Mouse (Mus musculus): ENCODE data around the gene Slc7a11. TPM values are rescaled to one million over a fixed set of nuclear protein-coding genes. Genes with fewer than 3 reads are reported as not detected.

The Slc7a11 gene
- polyA plus RNA-seq, 1 experiment from 2014 or later = 1.1 TPM

DNA sequence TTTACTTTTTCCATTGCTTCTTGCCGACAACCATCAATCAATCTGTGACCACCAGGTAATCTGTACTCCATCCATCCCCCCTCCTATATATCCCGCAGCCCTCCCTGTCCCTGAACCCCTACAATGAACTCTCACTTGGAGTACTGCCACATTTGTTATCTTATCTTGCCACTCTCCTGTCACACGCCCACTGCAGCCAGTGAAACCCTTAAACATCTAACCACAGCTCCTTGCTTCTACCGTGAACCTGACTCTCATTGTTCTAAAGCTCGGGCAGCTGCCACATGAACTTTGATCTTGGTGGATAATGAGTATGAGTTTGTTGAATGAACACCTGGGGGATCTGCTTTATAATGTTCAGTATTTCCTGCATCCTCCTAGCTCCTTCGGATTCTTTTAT, 140.8 kb downstream of the Slc7a11 start:
- no peaks in the 10 kb centered on the region for H3K9me3 ChIP-seq
- H3K27ac ChIP-seq = no peak overlapping the region
- no peak overlapping the region for H3K4me3 ChIP-seq
- ATAC-seq (ENCODE audit: insufficient number of reproducible peaks, insufficient read depth, low FRiP score, low TSS enrichment, low read depth) = no peak
- H3K4me2 ChIP-seq = no peak overlapping the region
- 68% methylated on average over 6 of the region's 6 CpGs for WGBS
- H3K27me3 ChIP-seq = no peaks in the 10 kb centered on the region
- H3K36me3 ChIP-seq = no peaks in the 10 kb centered on the region
- H3K4me1 ChIP-seq = peaks cover 13% of the 10 kb centered on the region
- no peak overlapping the region for H3K9ac ChIP-seq

DNA sequence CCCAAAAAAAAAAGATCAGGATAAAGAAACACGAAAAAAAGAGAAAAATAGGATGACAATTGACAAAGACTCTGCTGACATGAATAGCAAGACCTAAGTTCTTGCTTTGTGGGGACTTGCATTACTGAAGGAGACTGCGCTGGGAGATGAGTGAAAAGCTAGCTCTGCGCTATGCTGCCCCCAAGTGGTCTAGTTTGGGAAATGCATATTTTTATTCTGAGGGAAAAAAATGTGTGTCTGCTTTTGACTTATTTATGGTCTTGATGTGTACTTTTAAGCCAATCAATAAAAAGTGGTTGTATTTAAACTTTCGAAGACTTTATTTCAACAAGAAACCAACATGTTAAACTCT, 142.5 kb downstream of the Slc7a11 start:
- Histone ChIP-seq H3K4me1 (peaks cover 13% of the 10 kb centered on the region), H3K4me2 (no peak overlapping the region), H3K27me3 (no peaks in the 10 kb centered on the region), H3K27ac (no peak overlapping the region), H3K9ac (no peak overlapping the region), H3K9me3 (no peaks in the 10 kb centered on the region), H3K4me3 (no peak overlapping the region), H3K36me3 (no peaks in the 10 kb centered on the region)
- ATAC-seq (ENCODE audit: insufficient number of reproducible peaks, insufficient read depth, low FRiP score, low TSS enrichment, low read depth) = no peak
- WGBS = 4% methylated on average over 4 of the region's 4 CpGs

GRCm38 (mm10) chr3:50300002-50300951, 143.1 kb downstream of the Slc7a11 start:
- no peak overlapping the region for H3K4me2 ChIP-seq
- H3K4me1 ChIP-seq = peaks cover 13% of the 10 kb centered on the region
- 79% methylated on average over 17 of the region's 17 CpGs for WGBS
- ATAC-seq (ENCODE audit: insufficient number of reproducible peaks, insufficient read depth, low FRiP score, low TSS enrichment, low read depth) = no peak
- H3K27ac ChIP-seq = no peak overlapping the region
- no peaks in the 10 kb centered on the region for H3K9me3 ChIP-seq
- H3K27me3 ChIP-seq = no peaks in the 10 kb centered on the region
- no peak overlapping the region for H3K9ac ChIP-seq
- no peaks in the 10 kb centered on the region for H3K36me3 ChIP-seq
- no peak overlapping the region for H3K4me3 ChIP-seq

DNA sequence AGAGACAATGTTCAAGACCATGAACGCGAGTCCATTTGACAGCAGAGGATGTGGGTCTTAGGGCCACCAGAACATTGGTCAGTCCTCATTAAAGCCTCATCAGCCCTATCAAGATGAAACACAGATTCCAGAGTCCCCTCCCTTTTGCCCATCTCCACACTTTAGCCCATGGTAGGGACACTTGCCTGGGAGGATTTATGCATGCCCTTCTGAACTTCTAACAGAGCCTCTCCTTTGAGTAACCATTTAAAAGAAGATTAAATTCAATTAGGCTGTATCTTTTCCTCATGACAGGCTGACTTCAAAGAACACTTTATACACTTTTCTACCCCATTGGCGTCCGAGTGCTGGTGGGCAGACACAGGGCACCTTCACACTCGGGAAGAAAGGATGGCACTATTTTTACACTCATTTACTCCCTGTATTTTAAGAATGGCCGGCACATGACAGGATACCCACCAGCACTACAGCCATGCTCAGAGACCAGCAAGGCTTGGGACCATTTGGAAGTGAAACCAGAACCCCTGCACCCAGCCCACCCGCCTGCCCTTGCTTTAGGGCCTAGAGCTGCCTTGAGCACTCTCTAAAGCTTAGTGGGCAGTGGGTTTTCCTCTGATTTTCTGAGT, 144.9 kb downstream of the Slc7a11 start:
- Histone ChIP-seq H3K9ac (no peak overlapping the region), H3K4me1 (peaks cover 13% of the 10 kb centered on the region), H3K9me3 (no peaks in the 10 kb centered on the region), H3K4me3 (no peak overlapping the region), H3K27ac (no peak overlapping the region), H3K36me3 (no peaks in the 10 kb centered on the region), H3K4me2 (no peak overlapping the region), H3K27me3 (no peaks in the 10 kb centered on the region)
- ATAC-seq (ENCODE audit: insufficient number of reproducible peaks, insufficient read depth, low FRiP score, low TSS enrichment, low read depth) = no peak
- 71% methylated on average over 7 of the region's 7 CpGs for WGBS

DNA sequence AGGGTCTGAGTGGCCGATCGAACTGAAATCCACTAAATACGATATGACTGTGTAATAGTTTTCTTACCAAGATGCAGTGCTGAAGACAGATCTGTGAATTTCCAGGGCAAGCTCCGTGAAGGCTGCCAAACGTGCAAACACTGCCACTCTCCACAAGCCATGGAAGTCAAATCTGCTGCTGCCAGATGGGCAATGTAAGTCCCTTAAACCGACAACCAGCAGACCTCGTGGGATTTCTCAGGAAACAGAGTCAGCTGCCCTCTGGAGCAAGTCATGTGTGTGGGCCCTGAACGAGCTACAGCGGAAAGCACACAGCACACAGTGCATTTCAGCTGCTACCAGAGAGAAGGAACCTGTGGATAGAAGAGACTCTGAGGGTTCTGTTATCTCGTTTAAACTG, 146.5 kb downstream of the Slc7a11 start:
- no peak for ATAC-seq (ENCODE audit: insufficient number of reproducible peaks, insufficient read depth, low FRiP score, low TSS enrichment, low read depth)
- Histone ChIP-seq H3K4me1 (peaks cover 13% of the 10 kb centered on the region), H3K36me3 (no peaks in the 10 kb centered on the region), H3K9me3 (no peaks in the 10 kb centered on the region), H3K9ac (no peak overlapping the region), H3K27me3 (no peaks in the 10 kb centered on the region), H3K4me2 (no peak overlapping the region), H3K4me3 (no peak overlapping the region), H3K27ac (no peak overlapping the region)
- WGBS = 57% methylated on average over 10 of the region's 10 CpGs

- Histone ChIP-seq H3K27ac (no peak overlapping the region), H3K36me3 (no peaks in the 10 kb centered on the region), H3K4me3 (no peak overlapping the region), H3K27me3 (no peaks in the 10 kb centered on the region), H3K4me2 (no peak overlapping the region), H3K4me1 (no peaks in the 10 kb centered on the region), H3K9me3 (no peaks in the 10 kb centered on the region), H3K9ac (no peak overlapping the region)
- WGBS = 72% methylated on average over 2 of the region's 2 CpGs
- no peak for ATAC-seq (ENCODE audit: insufficient number of reproducible peaks, insufficient read depth, low FRiP score, low TSS enrichment, low read depth)
Measured at GRCm38 (mm10) chr3:50275023-50275422, 168.4 kb downstream of the Slc7a11 start.

- H3K9me3 ChIP-seq = no peaks in the 10 kb centered on the region
- no peaks in the 10 kb centered on the region for H3K36me3 ChIP-seq
- H3K4me2 ChIP-seq = no peak overlapping the region
- no peak for ATAC-seq (ENCODE audit: insufficient number of reproducible peaks, insufficient read depth, low FRiP score, low TSS enrichment, low read depth)
- no peaks in the 10 kb centered on the region for H3K4me1 ChIP-seq
- H3K9ac ChIP-seq = no peak overlapping the region
- no peak overlapping the region for H3K27ac ChIP-seq
- H3K4me3 ChIP-seq = no peak overlapping the region
- H3K27me3 ChIP-seq = no peaks in the 10 kb centered on the region
Measured at GRCm38 (mm10) chr3:50272222-50272621, 171.2 kb downstream of the Slc7a11 start.

DNA sequence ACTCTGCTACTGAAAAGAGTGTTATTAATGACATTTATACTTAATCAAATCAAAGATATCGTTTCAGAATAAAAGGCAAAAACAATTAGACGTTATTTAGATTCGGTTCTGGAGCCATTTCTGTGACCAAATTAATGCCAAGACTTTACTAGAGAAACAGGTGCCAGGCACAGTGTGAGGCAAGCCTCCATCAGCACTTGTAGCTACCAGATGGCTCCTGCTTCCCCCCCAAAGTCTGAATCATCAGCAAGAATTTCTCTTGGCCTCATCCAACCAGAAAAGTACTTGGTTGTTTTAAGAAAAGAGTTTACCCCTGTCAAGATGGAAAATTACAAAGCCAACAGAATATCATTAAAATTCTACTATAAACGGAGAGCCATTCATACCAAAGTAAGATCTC, 173.7 kb downstream of the Slc7a11 start:
- Histone ChIP-seq H3K4me2 (no peak overlapping the region), H3K9me3 (no peaks in the 10 kb centered on the region), H3K36me3 (no peaks in the 10 kb centered on the region), H3K27ac (no peak overlapping the region), H3K27me3 (no peaks in the 10 kb centered on the region), H3K9ac (no peak overlapping the region), H3K4me3 (no peak overlapping the region), H3K4me1 (no peaks in the 10 kb centered on the region)
- no peak for ATAC-seq (ENCODE audit: insufficient number of reproducible peaks, insufficient read depth, low FRiP score, low TSS enrichment, low read depth)
- WGBS = 86% methylated on average over 4 of the region's 4 CpGs

GRCm38 (mm10) chr3:50262547-50263087, 180.8 kb downstream of the Slc7a11 start:
- no peak overlapping the region for H3K4me2 ChIP-seq
- H3K27ac ChIP-seq = no peak overlapping the region
- H3K36me3 ChIP-seq = no peaks in the 10 kb centered on the region
- H3K9me3 ChIP-seq = no peaks in the 10 kb centered on the region
- H3K27me3 ChIP-seq = no peaks in the 10 kb centered on the region
- no peak overlapping the region for H3K4me3 ChIP-seq
- H3K9ac ChIP-seq = no peak overlapping the region
- 54% methylated on average over 2 of the region's 2 CpGs for WGBS
- no peak for ATAC-seq (ENCODE audit: insufficient number of reproducible peaks, insufficient read depth, low FRiP score, low TSS enrichment, low read depth)
- H3K4me1 ChIP-seq = no peaks in the 10 kb centered on the region

GRCm38 (mm10) chr3:50262066-50262465, 181.3 kb downstream of the Slc7a11 start:
- no peaks in the 10 kb centered on the region for H3K27me3 ChIP-seq
- ATAC-seq (ENCODE audit: insufficient number of reproducible peaks, insufficient read depth, low FRiP score, low TSS enrichment, low read depth) = no peak

GRCm38 (mm10) chr3:50260667-50261066, 182.7 kb downstream of the Slc7a11 start:
- no peaks in the 10 kb centered on the region for H3K27me3 ChIP-seq
- H3K4me1 ChIP-seq = no peaks in the 10 kb centered on the region
- H3K4me3 ChIP-seq = no peak overlapping the region
- ATAC-seq (ENCODE audit: insufficient number of reproducible peaks, insufficient read depth, low FRiP score, low TSS enrichment, low read depth) = no peak
- no peak overlapping the region for H3K9ac ChIP-seq
- no peak overlapping the region for H3K27ac ChIP-seq
- H3K4me2 ChIP-seq = no peak overlapping the region
- no peaks in the 10 kb centered on the region for H3K36me3 ChIP-seq
- WGBS = 80% methylated on average over 1 of the region's 1 CpGs
- no peaks in the 10 kb centered on the region for H3K9me3 ChIP-seq

More at GRCm38 (mm10) chr3:50262066-50262465, 181.3 kb downstream of the Slc7a11 start:
- H3K27ac ChIP-seq = no peak overlapping the region
- H3K4me2 ChIP-seq = no peak overlapping the region
- no peaks in the 10 kb centered on the region for H3K9me3 ChIP-seq
- H3K4me3 ChIP-seq = no peak overlapping the region
- H3K36me3 ChIP-seq = no peaks in the 10 kb centered on the region
- 74% methylated on average over 2 of the region's 2 CpGs for WGBS
- no peaks in the 10 kb centered on the region for H3K4me1 ChIP-seq
- no peak overlapping the region for H3K9ac ChIP-seq

DNA sequence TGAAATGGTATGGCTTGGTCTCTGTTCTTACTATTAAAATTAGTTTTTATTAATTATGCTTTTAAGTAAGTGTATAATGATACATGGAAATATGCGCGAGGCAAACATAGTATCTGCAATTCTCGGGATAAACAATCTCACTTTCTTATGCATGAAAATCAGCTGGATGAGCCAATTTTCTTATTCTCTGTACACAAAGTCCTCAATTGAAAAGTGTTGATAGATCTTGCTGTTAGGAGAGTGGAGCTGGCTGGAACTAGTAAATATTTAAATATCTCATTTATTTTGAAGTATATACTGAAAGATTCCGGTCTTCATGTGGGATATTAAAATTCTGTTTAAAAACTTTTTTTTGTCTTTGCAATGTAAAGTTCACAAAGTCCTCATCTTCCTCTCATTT, 184.6 kb downstream of the Slc7a11 start:
- 92% methylated on average over 4 of the region's 4 CpGs for WGBS
- no peak overlapping the region for H3K9ac ChIP-seq
- H3K4me1 ChIP-seq = no peaks in the 10 kb centered on the region
- no peak overlapping the region for H3K4me2 ChIP-seq
- no peak for ATAC-seq (ENCODE audit: insufficient number of reproducible peaks, insufficient read depth, low FRiP score, low TSS enrichment, low read depth)
- H3K27ac ChIP-seq = no peak overlapping the region
- no peaks in the 10 kb centered on the region for H3K36me3 ChIP-seq
- no peaks in the 10 kb centered on the region for H3K27me3 ChIP-seq
- no peak overlapping the region for H3K4me3 ChIP-seq
- no peaks in the 10 kb centered on the region for H3K9me3 ChIP-seq
